Mouse (Mus musculus): Measurements from ENCODE around the gene Apopt1.

Gene Apopt1

DNA sequence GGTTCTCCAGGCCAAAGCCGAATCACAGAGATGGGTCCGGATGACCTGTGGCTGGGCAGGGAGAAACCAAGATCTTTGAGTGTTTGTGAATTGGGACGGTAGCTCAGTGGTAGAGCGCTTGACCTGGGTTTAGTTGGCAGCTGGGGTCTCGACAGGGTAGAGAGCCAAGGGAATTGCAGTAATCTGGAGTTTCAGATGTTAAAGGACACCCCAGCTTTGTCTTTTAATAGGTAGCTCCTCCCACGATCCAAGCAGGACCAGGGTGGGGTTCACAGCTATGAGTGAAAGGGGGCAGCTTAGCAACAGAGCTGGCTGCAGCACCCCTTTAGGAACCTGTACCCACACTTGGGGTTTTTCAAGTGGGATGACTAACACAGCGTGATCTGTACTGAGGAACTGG, 34.4 kb downstream of the Apopt1 start:
- DNase-seq (ENCODE audit: low spot score), result no peak

DNA sequence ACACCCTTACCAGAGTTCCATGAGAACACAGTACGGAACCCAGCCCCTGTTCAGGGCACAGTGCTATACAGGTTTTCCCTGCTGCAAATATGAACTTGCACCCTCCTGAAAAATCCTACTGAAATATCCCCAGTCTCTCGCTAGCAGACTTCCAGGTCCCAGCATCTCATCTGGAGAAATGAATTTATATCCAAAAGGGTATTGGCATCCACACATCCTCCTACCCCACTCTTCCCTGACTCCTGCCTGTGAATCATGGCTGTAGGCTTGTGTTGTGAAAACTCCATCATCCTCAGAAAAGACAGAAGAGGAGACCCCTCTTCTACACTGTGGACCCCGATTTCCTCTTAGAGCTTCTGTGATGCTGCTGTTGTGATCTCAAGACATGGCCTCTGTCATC, 37.7 kb downstream of the Apopt1 start:
- no peak for DNase-seq (ENCODE audit: low spot score)

DNA sequence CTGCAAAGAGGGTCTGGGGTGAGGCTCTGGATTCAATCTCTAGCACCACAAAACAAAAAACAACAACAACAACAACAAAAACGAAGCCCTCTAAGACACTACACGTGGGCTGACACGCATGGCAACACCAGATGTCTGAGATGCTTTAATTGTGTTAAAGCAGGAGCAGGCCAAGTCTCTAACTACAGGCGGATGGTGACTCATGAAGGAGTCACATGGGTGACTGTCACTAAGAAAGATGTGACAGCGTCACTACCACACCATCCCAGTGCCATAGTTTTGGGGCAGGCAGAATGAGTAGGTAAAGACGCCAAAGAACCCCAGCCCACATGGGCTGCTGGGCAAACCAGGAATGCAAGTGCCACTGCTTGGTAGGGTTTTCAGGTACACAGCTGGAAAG, 39.4 kb downstream of the Apopt1 start:
- DNase-seq (ENCODE audit: low spot score), result no peak

DNA sequence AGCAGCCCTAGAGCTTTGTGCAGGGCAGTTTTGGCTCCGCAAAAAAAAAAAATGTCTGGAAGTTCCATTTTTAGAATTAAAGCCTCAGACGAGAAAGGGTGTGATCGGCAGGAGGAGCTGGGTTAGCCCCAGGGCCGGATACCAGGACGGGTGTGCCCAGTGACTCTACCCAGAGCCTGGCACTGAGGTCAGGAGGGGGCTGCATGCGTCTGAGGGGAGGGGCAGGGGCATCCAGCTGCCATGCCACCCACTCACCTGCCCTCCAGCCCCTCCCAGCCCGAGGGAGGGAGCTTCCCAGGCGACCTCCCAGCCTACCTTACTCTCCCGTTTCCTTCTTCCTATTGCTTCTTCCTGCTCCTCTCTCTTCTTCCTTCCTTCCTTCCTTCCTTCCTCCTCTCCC, 40.3 kb downstream of the Apopt1 start:
- no peak for DNase-seq (ENCODE audit: low spot score)

DNA sequence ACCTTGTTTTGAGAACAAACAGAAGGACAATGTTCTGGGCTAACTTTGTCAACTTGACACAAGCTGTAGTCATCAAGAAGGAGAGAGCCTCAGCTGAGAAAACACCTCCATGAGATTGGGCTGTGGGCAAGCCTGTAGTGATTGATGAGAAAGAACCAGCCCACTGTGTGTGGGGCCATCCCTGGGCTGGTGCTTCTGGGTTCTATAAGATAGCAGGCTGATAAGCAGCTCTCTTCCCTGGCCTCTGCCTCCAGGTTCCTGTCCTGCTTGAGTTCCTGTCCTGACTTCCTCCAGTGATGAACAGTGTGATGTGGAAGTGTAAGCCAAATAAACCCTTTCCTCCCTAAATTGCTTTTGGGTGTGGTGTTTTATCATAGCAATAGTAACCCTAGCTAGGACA, 41.6 kb downstream of the Apopt1 start:
- DNase-seq (ENCODE audit: low spot score), result no peak

DNA sequence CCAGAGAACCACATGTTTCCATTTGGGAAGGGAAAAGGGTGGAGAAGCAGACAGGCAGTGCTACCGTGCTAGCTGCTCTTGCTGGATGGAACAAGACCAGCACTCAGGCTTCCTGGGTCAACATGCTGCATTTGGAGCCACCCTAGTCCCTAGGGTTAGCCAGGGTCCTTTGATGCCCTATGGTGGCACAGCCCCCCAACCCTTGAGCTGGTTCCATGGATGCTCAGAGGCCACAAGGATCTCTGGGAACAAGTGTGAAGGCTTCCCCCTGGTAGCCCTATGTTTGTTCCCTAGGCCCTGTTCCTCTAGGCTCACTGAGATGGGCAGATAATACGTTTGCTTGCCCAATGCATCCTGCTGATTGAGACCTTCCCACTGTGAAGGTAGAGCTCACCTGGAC, 42.2 kb downstream of the Apopt1 start:
- no peak for DNase-seq (ENCODE audit: low spot score)

DNA sequence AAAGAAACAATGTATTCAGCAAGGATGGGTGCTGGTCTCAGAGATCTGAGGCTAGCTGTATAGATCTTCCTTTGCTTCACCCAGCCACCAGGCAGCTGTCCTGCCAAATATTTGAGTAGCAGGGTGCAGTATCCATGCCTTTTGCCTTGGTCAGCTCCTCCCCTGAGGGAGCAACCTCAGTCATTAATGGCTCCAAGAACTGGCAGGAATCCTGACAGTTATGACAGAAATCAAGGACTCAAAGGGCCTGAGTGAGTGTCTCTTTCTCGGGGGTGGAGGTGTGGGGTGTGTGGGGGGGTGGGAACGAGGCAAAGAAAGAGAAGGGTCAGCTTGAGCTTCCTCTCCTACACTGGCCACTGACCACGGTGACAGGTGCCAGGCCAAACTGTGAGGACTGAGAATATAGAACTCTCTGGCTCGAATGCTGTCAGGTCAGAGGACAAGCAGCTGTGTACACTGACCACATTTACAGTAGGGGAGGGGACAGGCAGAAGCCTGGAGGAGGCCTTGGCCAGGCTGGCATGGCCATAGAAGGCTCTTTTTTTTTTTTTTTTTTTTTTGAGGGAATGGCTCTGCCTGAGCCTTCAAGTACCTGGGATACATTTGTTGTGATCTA, 43.1 kb downstream of the Apopt1 start:
- no peak for DNase-seq (ENCODE audit: low spot score)

DNA sequence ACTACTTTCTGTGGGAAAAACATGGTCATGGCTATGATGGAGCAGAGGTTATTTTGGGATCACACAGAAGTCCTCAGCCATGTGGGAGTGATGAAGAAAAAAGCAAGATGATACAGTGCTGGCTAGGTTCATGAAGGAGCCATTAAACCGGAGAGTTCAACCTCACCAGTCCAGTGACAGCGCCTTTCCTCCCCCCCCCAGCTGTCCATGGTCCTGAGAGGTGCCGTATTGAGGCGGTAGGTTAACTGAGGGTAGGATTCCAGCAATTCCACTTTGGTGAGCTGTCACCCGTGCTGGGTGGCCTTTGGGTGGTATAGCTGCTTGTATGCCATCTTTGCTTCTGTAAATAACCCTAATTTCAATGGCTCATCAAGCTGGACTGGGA, 43.6 kb downstream of the Apopt1 start:
- no peak for DNase-seq (ENCODE audit: low spot score)

DNA sequence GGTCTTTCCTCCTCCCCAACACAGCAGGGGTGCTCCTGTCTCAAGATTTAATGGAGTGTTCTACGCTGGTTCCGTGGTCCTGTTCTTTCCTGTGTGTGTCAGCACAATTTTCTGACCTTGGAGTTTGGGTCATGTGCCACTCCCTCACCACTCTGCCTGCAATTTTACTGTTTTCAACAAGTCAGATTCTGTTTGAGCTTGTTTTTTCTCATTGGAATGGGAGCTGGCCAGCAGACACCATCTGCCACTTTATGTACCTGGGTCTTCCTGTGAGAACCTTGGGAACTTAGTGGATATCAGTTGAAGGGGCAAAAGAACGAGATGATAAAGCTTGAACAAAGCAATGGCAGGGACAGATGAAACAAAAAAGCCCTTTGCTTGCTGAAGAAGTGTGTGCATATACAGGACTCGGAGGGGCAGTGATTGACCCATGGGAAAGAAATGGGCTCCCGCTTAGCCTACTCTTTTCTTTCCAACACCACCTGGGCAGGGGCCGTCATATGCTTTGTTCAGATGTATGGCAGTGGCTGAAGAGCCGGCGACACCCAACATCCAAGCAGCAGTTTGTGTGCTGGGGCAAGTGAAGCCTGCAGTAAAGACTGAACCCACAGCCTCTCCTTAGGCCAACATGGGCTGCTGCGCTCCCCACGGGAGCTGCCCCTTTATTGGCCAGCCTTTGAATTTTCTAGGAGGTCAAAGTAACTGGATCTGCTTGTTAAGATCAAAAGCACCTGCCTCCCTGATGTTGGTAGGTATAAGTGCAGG, 44.7 kb downstream of the Apopt1 start:
- no peak for DNase-seq (ENCODE audit: low spot score)

DNA sequence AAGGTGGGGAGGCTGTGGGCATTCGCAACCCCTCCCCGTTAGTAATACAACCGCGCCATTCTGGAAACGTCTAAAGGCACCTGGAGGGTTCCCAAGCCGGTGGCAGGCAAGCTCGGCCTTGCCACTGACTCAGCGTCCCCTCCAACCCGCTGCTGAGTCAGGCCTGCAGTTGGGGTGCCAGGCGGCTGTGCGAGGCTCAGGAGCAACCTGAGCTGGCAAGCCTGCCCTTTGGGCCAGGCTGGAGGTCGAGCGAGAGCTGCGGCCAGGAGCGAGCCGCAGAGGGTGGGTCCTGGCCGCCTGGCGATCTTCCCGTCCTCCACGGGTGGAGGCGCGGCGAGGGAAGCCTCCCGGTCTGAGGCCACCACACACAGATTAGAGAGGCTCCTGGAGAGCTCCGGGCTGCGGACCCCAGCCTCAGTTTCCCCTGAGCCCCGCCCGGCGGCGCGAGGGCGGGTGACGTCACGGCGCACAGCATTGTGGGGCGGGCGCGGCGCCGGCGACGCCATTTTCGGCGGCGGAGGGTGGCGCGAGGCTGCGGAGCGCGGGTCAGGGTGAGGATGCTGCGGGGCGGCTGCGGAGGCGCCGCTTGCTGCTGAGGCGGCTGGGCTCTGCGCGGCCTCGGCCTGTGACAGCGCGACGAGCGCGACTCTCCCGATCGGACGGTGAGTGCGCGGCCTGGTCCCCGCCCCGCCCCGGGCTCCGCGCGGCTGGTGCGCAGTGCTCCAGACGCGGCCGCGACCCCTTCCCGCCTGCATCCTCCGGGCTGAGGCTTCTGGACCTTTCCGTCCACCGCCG, 45.5 kb downstream of the Apopt1 start, which contains the start of gene Klc1:
TSS of gene Klc1 (plus strand) at position 469 of the 795 bp plus-strand sequence.
- peak; percentile 43 for DNase-seq (ENCODE audit: low spot score)

DNA sequence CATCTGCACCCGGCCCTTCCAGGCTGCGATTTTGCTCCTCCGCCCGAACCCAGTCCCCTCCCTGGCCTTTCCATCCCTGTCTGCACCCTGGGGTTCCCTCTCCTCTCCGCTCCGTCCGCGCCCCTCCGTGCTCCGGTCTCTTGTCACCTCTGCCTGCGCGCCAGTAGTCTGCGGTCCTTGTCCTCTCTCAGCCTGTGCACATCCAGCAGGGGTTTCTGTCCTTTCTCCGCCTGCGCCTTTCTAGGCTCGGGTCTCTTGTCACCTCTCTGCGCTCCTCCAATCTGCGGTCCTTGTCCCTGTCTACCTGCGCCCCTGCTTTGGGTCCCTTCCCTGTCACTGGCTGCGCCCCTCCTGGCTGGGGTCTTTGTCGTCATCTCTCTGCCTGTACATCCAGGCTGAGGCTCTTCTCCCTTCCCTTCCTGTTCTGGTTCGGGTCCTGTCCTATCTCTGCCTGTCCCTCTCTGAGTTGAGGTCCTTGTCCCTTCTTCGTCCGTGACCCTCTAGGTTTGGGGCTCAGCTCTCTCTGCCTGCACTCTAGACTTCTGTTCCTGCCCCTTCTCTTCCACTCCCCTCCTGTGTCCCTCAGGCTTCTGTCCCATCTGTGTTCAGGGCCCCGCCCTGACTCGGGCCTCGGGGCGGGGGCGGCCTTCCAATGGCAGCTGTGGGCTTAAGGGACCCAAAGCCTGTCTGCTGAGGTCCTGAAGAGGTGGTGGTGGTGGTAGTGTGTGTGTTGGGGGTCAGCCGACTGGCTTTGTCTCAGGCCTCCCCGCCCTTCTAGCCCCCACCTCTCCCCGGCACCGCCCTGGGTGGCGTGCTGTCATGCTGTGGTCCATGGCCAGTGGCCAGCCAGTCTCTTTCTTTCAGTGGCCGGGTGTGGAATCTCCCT, 46.4 kb downstream of the Apopt1 start:
- peak; percentile 32 for DNase-seq (ENCODE audit: low spot score)

DNA sequence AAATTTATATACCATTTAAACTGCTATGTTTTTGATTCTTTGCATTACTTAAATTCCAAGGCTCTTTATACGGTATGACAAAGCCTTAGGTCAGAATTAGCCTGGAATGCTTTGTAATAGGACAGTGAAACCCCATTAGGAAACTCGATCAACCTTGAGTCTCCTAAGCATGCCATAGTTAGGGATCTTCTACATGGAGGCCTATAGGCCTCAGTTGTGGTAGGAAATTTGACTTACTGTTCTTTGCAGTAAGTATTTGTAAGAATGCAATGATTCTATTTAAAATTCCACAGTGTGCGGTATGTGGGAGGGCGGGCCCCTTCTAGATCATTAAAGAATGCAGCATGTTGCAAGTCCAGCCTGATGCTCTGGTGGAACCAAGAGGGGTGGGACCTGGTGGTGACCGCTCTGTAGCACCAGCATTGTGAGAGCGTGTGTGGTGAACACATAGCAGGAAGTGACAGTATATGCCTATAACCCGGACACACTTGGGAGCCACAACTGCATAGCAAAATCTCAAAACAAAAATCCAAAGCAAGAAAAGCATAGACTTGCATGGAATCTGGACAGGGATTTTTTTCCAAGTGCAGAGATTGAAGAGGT, 47.3 kb downstream of the Apopt1 start:
- no peak for DNase-seq (ENCODE audit: low spot score)

DNA sequence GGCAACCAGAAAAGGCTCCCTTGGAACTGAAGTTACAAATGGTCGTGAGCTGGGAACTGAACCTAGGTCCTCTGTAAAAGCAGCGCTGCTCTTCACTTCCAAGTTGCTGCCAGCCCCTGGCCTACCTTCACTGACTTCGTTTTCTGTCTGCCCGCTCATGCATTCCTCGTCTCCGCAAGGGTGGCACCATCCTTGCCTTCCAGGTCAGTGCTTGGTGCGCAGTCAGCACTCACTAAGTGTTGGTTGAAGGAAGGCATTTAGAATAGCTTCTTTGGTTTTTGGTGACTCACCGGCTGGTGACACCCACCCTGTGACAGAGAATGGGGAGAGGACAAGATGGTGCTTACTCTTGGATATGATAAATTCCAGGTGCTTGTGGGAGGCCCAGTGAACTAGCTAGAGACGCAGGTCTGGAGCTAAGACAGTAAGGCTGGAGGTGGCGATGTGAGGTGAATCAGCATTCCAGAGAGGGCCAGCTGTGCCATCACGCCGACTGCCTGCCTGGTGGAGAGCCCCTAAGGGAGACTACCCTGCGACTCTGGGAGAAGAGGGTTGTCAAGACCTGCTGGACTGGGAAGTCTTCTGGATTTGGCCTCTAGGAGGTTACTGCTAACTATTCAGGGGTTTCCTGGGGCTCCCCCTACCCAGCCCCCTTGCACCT, 49.7 kb downstream of the Apopt1 start:
- DNase-seq (ENCODE audit: low spot score), result no peak

DNA sequence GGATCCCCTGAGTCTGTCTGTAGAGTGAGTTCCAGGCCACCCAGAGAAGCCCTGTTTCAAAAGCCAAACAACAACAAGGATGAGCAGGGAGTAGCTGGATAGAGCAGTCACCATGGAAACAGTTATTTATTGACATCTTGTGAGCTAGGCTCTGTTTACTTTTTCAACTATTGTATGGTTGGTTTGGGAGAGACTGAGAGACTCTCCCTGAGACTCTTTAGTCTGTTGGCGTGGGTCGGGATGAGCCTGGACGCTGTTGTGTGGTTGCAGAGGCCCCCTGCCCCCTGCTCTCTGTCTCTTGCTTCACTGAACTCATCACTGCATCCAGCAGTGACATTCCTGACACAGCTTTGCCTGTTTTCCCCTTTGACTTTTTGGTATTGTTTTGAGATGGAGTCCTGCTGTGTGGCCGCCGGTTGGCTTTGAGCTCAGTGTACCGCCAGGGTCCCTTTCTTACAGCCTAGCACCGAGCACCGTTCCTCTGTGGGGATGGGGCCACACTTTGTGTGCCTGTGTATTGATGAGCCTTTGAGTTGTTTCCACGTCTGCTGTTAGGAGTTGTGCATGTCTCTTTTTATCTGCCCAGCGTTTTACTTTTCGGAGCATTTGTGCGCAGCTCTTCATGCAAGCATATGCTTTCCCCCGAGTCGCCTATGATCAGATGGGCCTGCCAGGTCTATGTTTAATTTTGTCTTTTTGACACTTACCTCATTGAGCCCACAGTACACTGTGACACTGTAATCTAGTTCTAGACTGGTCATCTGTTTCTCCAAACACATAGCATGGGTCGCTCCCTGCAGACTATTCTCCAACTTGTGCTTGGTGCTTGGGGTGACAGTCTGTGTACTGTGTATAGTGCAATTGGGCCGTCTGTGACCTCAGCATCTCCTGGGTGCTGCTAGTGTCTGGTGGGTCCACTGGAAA, 53.5 kb downstream of the Apopt1 start:
- no peak for DNase-seq (ENCODE audit: low spot score)

DNA sequence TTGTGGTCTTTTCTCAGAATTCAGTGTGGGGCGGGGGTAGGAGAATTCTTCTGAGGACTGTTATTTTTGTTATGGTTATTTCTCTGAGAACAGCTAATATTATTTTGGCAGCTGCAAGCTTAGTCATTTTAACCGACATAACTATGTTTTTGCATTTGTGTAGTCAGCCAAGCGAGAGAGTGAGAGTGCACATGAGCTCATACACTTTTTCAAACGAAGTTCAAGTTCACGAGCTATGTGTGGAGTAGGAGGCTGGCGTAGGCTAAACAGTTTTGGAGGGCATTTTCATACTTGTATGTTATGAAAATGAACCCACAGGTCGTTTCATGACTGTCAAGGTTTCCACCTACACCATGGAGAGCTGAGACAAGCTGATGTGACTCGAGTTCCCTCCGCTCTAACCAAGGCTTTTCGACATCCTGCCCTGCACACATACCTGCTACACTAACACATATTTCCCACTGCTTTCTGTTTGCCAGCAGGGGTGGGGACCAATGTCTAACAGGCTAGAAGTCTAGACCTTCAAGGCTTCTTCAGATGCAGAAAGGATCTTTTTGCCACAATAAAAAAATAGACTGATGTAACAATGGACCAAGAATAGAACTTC, 55.4 kb downstream of the Apopt1 start:
- DNase-seq (ENCODE audit: low spot score), result no peak

DNA sequence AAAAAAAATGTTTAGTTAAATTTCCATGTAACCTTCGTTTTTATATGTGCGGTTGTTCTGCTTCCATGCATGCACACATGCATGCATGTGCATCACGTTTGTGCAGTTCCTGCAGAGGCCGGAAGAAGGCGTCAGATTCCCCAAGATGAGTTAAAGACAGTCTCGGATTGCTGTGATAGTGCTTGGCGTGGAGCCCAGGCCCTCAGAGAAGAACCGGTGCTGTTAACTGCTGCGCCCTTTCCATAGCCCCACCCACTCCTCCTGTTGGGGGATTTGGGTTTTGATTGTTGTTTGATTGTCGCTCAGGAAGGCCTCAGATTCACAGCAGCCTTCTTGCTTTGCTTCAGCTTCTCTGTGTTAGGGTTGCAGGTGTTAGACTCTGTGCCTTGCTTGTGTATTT, 56.2 kb downstream of the Apopt1 start:
- no peak for DNase-seq (ENCODE audit: low spot score)

DNA sequence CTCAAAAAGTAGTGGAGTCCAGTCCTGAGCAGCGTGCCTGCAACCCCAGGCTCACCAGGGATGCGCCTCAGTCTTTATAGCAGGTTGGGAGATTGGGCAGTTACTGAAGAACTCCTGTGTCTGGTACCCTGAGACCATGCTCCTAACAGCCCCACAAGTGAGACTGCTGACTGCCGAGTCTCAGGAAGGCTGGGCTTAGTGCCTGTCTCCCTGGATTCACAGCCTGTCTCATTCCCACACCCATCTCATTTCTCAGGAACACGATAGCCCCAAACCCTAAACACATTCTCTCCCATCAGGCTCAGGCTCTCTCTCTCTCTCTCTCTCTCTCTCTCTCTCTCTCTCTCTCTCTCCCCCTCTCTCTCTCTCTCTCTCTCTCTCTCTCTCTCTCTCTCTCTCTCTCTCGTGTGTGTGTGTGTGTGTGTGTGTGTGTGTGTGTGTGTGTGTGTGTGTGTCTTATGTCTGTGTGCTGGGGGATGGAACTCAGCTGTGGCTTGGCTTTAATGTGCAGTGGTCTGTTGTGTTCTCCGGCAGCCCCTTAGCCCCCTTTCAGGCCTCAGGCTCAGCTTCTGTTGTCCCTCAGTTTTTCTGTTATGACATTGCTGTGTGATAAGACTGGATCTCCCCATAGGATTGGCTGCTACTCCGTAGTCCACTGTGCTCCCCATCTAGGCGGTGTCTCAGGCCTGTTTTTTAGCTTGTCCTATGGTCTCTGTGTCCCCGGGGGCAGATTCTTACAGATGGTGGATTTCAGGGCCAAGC, 56.9 kb downstream of the Apopt1 start:
- DNase-seq (ENCODE audit: low spot score), result no peak

DNA sequence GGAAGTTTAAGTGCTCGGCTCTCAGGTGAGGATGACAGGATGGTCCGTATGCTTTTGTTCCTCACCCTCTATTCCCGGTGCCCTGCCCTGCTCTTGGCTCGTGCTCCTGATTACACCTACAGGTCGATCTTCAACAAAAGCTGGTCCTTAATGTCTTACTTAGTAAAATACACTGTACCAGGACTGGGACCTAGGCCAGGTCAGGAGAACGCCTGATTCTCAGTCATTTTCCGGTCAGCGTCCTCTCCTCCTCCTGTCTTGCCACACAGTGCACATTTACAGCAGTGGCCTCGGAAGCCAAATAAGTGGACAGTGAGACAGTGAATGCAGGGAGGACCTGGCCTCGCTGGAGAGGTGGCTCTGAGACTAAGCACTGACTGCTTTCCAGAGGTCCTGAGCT, 57.6 kb downstream of the Apopt1 start:
- no peak for DNase-seq (ENCODE audit: low spot score)

DNA sequence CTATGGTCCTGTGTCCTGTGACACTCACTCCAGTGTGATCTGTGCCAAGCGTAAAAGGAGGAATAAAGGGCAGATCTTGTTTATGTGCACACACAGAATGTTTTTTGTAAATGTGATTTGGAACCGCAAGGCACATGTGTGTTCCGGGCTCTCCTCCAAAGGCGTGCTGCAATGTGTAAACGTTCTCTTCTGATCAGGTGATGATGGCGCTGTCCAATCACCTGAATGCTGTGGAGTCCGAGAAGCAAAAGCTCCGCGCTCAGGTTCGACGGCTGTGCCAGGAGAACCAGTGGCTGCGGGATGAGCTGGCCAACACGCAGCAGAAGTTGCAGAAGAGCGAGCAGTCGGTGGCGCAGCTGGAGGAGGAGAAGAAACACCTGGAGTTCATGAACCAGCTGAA, 61.1 kb downstream of the Apopt1 start:
- DNase-seq (ENCODE audit: low spot score), result no peak
